Mouse (Mus musculus): ENCODE measurements at regions not wholly inside any gene's neighbourhood (a gene's known extent, or its start where the extent isn't known, plus 50 kb on each side); places are given as distances from the start of the nearest gene placed in this dataset.
"Not testable (repeated sequence)": the region's sequence is repeated elsewhere in the genome, so short reads cannot be mapped to it uniquely, and the experiment has no call there.

- DNase-seq, result no peak
These were observed 520.2 kb upstream of the Stxbp6 start for GRCm38 (mm10) chr12:45594689-45595088.

DNA sequence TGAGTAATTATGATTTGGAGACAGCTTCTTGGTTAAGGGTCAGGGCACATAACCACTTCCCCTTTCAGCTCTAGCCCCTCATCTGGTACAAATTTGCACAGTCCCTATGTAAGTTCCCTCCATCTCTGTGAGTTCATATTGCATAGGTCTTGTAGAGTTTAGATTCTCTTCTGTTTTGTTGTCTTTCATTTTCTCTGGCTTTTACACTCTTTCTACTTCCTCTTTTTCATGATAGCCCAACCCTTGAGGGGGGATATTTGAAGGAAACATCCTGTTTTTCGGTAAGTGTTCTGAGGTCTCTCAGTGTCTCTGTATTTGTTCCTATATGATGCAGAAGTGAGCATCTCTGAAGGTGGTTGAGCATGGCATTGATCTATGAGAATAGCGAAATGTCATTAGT is 515.7 kb upstream of the Stxbp6 start:
- no peak for DNase-seq

GRCm38 (mm10) chr12:45585763-45586162 is 511.3 kb upstream of the Stxbp6 start:
- no peak for DNase-seq

DNA sequence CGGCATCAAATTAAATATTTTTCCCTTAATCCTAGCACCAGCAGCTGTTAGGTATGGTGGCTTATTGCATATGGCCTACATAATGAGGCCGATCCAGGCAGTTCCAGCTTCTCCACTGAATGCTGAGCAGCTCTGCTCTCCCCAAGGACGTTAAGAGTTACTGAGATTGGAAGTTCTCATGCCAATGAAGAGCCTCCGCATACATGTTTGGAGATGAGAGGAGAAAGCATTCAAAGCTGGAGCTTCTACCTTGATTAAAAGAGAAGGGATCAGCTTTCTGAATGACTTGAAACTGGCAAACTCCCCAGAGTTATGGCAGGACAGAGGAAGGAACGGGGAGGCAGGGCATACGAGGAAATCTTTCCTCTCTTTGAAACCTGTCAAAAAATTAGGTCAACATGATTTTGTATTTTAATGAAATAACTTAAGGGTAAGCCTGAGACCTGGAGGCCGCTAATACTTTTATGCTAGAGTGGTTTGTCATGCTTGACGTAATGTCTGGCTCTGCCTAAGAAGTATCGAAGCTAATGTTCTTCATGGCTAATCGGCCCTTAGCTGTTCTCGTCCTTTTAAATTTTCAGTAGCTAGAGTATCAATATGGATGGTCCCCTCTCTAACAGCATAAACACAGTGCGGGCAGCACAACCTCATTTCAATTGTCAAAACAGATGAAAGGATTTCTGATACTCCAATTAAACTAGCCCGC is 489.0 kb upstream of the Stxbp6 start:
- no peak for DNase-seq

DNA sequence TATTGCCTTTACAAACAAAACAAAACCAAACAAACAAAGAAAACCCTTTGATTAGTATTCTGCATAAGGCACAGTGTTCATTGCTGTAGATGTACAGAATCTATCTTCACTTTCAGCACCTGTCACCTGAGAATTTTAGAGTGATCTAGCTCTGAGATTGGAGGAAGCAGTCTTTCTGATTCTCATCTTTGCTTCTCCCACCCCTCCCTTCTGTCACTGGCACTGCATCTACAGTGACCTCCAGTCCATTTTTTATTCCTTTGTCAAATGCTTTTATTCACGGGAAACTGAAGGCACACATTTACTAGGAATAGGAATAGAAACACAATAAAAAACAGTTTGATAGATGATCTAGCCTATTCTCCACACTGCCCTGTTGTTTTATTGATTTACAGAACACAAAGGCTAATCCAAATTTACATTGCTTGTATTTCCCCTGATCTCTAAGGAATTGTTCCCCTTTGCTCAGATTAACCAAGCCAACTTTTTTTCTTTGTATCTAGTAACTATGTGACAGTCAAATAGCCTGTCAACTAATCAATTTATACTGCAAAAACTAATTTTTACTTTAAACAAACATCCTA is 488.2 kb upstream of the Stxbp6 start:
- no peak for DNase-seq

DNA sequence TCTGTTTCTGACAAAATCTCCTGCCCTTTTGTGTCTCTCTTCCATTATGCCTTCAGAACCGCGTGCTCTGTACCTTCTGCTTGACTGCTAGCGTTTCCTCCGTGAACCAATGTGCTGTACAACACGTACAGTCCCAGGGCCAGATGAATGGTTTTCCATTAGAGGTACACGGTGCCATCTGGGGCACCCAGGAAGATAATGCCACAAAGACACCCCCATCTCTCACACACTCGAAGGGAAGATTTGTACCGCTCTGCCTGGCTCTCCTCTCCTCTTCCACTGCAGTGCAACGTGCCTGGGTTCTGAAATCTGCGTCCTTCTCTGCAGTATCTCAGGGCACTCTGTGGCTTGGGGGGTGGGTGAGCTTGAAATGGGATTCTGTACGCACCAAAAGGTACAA is 487.4 kb upstream of the Stxbp6 start:
- DNase-seq, result no peak

GRCm38 (mm10) chr12:45561362-45561761 is 486.9 kb upstream of the Stxbp6 start:
- no peak for DNase-seq

DNA sequence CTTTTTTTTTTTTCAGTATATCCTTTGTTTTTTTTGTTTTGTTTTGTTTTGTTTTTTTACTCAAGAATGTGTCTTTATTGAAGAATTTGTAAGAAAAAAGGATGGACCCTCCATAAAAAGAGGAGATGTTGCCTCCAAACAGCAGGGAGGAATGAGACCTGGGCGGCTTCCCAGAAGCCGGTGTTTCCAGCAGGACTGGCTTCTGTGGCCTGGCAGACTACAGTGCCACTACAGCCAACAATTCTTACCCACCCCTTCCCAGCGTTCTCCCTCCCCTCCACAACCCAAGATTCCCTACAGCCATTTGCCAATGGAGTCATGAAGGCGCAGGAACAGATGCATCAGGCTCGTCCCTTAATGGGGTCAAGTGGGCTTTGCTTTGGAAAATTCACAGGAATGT is 475.4 kb upstream of the Stxbp6 start:
- not testable (repeated sequence) for DNase-seq

DNA sequence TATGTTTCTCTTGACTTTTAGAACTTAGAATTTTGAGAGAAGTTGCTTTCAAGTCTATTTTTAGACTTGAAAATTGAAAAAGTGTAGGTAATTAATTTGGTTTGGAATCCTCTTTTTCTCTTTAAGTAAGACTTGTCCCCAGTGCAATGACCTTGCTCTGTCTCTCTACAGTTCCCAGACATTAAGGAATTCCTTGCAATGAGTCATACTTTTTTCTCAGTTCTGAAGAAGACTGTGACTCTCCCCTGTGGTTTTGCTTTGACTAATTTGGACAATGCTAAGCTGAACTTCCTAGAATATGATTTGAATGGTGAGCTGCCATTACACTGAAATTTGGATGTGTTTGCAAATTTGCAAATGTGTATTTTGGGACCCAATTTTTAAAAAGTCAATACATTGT is 445.0 kb upstream of the Stxbp6 start:
- DNase-seq, result no peak

DNA sequence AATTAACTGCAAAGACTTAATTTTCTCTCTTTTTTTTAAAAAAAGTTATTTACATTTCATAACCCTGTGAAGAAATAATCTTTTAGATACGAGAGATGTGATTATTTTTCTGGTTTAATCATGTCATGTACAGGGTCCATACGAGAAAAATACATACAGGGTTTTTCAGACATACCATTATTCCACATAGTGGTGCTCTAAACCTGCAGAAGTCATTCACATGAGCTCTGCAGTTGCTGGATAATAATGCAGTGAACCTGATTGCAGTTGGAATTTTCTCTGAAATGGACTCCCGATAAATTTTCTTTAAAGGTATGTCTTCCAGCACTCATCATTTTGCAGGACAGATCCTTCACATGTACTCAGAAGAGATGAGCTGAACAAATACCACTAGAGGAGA is 439.9 kb upstream of the Stxbp6 start:
- no peak for DNase-seq

- DNase-seq, result peak; percentile 4
These were observed 433.0 kb upstream of the Stxbp6 start for GRCm38 (mm10) chr12:45507400-45507982.

- no peak for DNase-seq
These were observed 425.3 kb upstream of the Stxbp6 start for GRCm38 (mm10) chr12:45499834-45500233.

GRCm38 (mm10) chr12:45498230-45498629 is 423.7 kb upstream of the Stxbp6 start:
- DNase-seq, result no peak

DNA sequence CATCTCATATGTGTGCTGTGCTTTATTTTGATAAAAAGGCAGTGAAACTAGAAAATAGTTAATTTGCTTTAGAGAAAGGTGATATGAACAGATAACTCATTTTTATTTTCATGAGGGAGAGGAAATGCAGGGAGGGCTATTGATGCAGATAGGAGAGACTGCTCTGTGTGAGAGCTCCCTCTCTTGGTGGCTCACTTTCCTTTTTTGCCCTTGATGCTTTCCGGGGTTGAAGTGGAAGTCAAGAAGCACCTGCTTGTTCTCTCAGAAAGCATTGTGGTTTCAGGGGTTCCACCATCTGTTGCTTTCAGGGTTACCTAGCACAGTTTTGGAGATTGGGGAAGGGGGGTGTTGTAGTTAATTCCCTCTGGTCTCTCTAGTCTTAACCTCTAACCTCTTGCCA is 414.5 kb upstream of the Stxbp6 start:
- no peak for DNase-seq

DNA sequence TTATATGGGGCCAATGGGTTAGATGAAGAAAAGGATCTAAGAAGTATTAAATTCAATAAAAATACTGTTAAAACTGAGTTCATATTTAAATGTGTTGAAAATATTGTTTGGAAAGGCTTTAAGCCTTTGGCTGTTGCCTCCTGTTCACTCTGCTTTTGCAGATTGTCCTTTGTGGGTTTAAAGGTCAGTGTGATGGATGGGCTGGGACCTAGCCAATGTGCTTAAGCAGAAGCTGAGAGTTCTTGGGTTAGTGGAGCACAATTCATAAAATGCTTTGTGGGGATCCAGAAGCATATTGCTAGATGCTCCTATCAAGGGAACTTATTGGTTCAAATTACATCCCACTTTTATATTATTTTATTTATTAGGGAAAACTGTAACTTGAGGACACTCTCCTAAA is 402.4 kb upstream of the Stxbp6 start:
- peak; percentile 53 for DNase-seq

- no peak for DNase-seq
These were observed 393.6 kb upstream of the Stxbp6 start for GRCm38 (mm10) chr12:45468093-45468492.

DNA sequence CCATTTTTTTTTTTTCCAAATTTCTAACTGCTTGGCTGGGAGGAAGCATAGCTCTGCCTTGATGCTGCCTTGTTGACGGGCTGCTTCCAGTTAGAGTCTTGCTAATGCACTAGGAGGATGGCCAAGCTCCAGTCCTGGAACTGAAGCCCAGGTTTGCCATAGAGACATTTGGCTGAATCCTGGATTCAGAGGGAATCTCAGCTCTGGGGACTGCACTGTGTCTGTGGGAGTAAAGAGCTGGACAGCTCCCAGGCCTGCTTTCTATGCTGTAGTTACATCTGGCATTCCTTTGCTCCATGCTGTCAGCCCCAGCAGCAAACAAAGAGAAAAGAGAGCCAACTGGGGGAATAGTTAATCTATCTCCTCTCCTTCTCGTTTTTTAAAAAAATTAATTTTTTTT is 392.5 kb upstream of the Stxbp6 start:
- DNase-seq, result no peak

- peak; percentile 18 for DNase-seq
These were observed 391.6 kb upstream of the Stxbp6 start for GRCm38 (mm10) chr12:45466066-45466465.

DNA sequence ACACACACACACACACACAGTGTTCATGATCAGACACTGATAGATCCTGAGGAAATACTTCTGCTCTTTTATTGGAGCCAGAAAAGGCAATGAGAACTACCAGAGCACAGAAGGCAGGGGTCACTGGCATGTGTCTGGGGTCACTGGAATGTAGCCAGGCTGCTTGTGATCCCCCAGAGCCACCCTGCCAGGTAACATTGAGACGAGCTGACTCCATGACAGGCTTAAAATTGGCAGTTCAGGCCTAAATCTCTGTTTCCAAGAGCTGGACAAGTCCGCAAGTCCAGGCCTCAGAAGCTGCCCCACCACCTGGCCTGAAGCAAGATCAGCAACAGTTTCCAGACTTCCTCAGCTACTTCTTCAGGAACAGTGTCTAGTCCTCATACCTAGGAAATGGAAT is 390.4 kb upstream of the Stxbp6 start:
- DNase-seq, result no peak

- DNase-seq, result peak; percentile 31
These were observed 384.2 kb upstream of the Stxbp6 start for GRCm38 (mm10) chr12:45458746-45459145.

DNA sequence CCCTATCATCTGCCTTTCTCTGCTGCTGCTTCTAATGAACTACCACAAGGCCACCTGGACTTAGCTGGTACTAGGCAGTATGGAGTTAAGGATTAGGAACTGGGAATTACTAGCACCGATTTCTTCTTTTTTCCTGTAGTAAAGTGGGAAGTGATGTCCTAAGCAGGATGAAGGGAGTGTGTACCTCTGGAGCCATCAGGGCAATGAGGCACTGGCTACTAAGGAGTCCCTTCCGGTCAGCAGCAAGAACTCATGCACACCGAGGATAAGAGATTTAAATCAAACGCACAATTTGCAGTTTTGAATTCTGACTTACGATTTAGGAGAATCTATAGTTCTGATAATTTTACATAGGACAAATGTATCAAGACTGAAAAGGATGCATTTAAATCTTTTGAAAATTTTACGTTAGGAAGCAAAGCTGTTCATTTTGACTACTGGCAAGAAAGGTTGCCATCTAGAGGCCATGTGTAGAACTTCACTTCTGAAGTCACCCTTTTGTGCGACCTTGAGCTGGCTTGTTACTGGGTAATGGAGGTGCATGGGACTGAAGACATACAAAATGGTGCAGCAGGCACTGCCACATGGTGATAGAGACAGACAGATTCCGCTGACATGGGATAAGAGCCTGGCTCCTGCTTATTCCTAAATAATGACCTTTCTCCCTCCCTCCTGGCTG is 369.1 kb upstream of the Stxbp6 start:
- DNase-seq, result peak; percentile 58

DNA sequence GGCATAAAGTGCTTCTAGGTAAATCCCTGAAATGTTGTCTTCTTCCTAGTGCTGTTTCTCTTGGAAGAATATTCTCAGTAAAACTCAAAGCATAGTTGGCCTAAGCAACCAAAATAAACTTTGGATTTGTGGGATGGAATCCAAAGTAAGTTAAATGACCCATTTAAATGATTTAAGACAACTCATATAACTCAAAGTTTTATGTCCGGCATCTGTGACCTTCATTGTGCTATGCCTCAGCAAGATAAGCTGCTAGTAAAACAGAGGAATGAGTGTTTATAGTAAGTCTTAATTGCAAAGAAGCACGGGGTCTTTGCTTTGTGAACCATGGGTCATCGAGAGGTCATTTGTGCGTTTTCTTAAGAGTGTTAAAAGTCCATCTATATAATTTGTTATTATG is 368.0 kb upstream of the Stxbp6 start:
- DNase-seq, result peak; percentile 7

DNA sequence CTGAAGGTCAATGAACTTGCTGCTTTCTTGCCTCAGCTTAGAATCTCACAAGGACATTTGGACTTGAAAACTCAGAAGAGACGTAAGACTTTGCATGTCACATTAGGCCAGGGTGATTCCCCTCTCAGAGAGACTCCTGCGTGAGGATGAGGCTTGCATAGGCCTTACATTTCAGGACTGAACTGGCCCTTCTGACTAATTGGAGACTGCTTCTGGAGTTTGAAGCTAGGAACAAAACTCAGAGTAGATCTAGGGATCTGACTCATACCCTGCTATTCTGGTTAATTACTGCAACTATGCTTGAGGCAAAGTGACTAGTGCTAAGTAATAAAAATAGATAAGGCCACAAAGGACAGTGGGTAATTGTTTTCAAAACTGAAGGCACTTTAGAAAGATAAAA is 365.2 kb upstream of the Stxbp6 start:
- peak; percentile 5 for DNase-seq

Measured in adrenal gland, adult 2 months (tissue).